Mouse (Mus musculus): ENCODE measurements around the gene Snx25. TPM values are rescaled to one million over a fixed set of nuclear protein-coding genes. Genes with fewer than 3 reads are reported as not detected.

Snx25 gene
- 4.2 and 7.5 TPM in 2 replicates for polyA plus RNA-seq (2014; fragmentation: Nextera tagmentation; extraction: Ambion mirVana)

DNA sequence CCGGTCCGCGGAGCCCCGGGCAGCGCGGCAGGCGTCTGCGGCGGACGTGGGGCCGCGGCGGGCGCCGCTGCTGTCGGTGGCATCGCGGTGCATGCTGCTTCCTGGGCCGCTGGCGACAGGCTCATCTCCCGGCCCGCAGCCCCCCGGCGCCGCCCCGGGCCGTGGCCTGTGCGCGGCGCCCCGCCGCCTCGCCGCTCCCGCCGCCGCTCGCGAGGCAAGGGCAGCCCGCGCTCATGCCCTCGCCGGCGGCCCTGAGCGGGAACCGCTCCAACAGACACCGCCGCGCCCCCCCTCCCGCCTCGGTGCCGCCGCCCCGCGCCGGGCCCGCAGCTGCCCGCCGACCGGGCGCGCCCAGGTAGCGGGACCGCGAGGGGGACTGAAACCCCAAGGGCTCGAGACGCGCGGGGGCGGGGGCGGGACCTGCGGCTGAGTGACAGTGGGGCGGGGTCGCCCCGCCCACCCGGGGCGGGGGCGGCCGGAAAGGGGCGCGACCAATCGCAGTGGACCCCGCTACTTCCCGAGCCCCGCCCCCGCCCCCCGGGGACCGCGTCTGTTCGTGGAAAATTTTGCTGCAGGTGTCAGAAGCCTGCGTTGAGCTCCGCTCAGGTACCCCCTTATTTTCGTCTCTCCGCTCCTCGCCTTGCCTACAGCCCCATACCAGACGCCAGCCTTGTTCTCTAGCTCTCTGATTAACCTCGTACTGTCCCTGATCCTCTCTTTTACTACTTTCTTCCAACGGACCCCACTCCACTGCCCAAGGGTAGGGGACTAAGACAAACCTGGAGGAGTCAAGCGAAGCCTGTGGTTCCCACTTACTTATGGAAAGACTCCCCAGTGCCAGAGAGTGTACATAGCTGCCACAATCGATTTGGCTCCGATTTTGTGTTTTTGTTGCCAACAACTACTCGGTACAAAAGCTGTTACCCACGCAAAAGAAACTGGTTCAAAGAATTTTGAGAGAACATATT is at the start of gene Snx25:
Gene Snx25 (minus strand): TSS at position 96 of the 968 bp plus-strand sequence.
- H3K36me3 ChIP-seq (ENCODE audit: control insufficient read depth, insufficient read depth, low read length), result no peaks in the 10 kb centered on the region
- WGBS, result 4% methylated on average over 52 of the region's 103 CpGs
- H3K4me3 ChIP-seq (ENCODE audit: low read depth, low read length), result peak within 1 kb of the TSS; percentile 87
- H3K27me3 ChIP-seq (ENCODE audit: control insufficient read depth, insufficient read depth, low read length), result no peaks in the 10 kb centered on the region; the same call in 1 of the 2 replicates
- peak; percentile 94 for DNase-seq (ENCODE audit: low spot score)
- H3K27ac ChIP-seq (ENCODE audit: low read depth, low read length), result no peak within 1 kb of the TSS
- H3K9ac ChIP-seq (ENCODE audit: low read length), result peak within 1 kb of the TSS; percentile 80
- H3K4me1 ChIP-seq (replicated peaks; ENCODE audit: control insufficient read depth, insufficient read depth, low read length), result peaks cover 7% of the 10 kb centered on the region; the same call in 1 of the 2 replicates
- peak; percentile 88 for ATAC-seq (replicated peaks; ENCODE audit: low FRiP score)
- H3K9me3 ChIP-seq (ENCODE audit: control insufficient read depth, low read length), result no peaks in the 10 kb centered on the region
- peak within 1 kb of the TSS; percentile 96 for H3K4me2 ChIP-seq (ENCODE audit: low read depth, low read length, severe bottlenecking)

DNA sequence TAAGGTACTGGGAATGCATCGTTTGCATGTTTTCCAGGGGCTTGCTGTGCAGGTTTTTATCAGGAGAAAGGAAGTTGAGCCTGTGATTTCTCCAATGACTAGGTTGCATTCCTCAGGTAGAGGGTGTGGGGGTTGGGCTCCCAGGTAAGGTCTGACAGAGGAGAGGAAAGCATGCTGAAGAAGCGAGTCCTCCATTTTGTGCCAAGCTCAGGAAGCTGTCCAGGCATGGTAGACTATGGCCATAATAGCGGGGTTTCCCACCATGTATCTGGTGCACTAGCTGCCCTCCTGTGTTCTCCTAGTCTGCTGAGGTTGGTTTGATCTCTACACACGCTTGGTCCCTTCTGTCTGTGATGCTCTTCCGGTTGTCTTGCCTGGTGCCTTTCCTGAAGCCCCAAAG is 45.7 kb upstream of the Snx25 start:
- no peaks in the 10 kb centered on the region for H3K9me3 ChIP-seq (ENCODE audit: control insufficient read depth, low read length)
- H3K4me2 ChIP-seq (ENCODE audit: low read depth, low read length, severe bottlenecking), result no peak overlapping the region
- no peaks in the 10 kb centered on the region for H3K4me1 ChIP-seq (replicated peaks; ENCODE audit: control insufficient read depth, insufficient read depth, low read length)
- no peak overlapping the region for H3K27ac ChIP-seq (ENCODE audit: low read depth, low read length)
- no peak overlapping the region for H3K9ac ChIP-seq (ENCODE audit: low read length)
- H3K4me3 ChIP-seq (ENCODE audit: low read depth, low read length), result no peak overlapping the region
- 84% methylated on average over 5 of the region's 5 CpGs for WGBS
- no peak for DNase-seq (ENCODE audit: low spot score)
- H3K36me3 ChIP-seq (ENCODE audit: control insufficient read depth, insufficient read depth, low read length), result no peaks in the 10 kb centered on the region; the same call in 1 of the 2 replicates
- no peaks in the 10 kb centered on the region for H3K27me3 ChIP-seq (ENCODE audit: control insufficient read depth, insufficient read depth, low read length)
- ATAC-seq (replicated peaks; ENCODE audit: low FRiP score), result no peak

DNA sequence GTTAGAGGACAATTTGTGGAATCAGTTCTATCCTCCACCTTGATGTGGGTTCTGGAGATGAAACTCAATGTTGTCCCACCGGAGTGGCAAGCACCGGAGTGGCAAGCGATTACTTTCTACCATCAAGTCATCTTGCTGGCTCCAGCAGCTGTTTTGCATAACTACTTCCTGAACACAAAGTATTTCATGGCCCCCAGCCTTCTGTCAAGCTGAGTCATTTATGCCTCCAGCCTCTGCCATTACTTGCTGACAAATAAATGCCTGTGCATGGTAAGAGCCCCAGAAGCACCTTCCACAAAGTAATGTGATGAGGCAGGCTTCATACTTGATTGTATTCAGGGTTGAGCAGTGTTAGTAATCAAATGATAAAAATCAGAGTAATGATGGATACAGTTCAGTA is 44.9 kb upstream of the Snx25 start:
- Histone ChIP-seq H3K27ac (ENCODE audit: low read depth, low read length) (no peak overlapping the region), H3K4me3 (ENCODE audit: low read depth, low read length) (no peak overlapping the region), H3K9me3 (ENCODE audit: control insufficient read depth, low read length) (no peaks in the 10 kb centered on the region), H3K9ac (ENCODE audit: low read length) (no peak overlapping the region), H3K4me1 (replicated peaks; ENCODE audit: control insufficient read depth, insufficient read depth, low read length) (no peaks in the 10 kb centered on the region), H3K4me2 (ENCODE audit: low read depth, low read length, severe bottlenecking) (no peak overlapping the region), H3K36me3 (ENCODE audit: control insufficient read depth, insufficient read depth, low read length) (no peaks in the 10 kb centered on the region), H3K27me3 (ENCODE audit: control insufficient read depth, insufficient read depth, low read length) (no peaks in the 10 kb centered on the region)
- no peak for DNase-seq (ENCODE audit: low spot score)
- WGBS, result 96% methylated on average over 3 of the region's 3 CpGs
- no peak for ATAC-seq (replicated peaks; ENCODE audit: low FRiP score)

DNA sequence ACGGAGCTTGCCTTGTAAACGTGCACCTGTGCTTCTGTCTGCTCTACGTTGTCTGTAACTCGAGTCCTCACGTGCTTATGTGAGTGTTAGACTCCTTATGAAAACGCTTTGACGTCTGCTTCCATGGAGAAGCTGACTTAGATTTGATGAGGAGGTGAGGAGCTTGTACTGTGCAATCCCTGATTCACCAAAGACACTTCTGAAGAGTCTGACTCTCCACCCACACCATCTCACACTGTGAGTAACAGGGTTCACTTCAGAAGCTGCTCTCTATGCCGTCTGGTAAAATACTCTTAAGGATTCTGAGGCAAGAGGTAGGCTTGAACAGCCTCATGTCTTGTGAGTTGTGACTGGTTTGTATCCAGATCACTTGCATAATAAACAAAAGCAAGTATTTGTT is 41.1 kb upstream of the Snx25 start:
- no peak overlapping the region for H3K4me3 ChIP-seq (ENCODE audit: low read depth, low read length)
- no peak overlapping the region for H3K27ac ChIP-seq (ENCODE audit: low read depth, low read length)
- no peak for ATAC-seq (replicated peaks; ENCODE audit: low FRiP score)
- H3K27me3 ChIP-seq (ENCODE audit: control insufficient read depth, insufficient read depth, low read length), result no peaks in the 10 kb centered on the region
- no peaks in the 10 kb centered on the region for H3K9me3 ChIP-seq (ENCODE audit: control insufficient read depth, low read length)
- no peak overlapping the region for H3K9ac ChIP-seq (ENCODE audit: low read length)
- no peak overlapping the region for H3K4me2 ChIP-seq (ENCODE audit: low read depth, low read length, severe bottlenecking)
- no peaks in the 10 kb centered on the region for H3K36me3 ChIP-seq (ENCODE audit: control insufficient read depth, insufficient read depth, low read length)
- DNase-seq (ENCODE audit: low spot score), result no peak
- no peaks in the 10 kb centered on the region for H3K4me1 ChIP-seq (replicated peaks; ENCODE audit: control insufficient read depth, insufficient read depth, low read length)
- 93% methylated on average over 8 of the region's 8 CpGs for WGBS

DNA sequence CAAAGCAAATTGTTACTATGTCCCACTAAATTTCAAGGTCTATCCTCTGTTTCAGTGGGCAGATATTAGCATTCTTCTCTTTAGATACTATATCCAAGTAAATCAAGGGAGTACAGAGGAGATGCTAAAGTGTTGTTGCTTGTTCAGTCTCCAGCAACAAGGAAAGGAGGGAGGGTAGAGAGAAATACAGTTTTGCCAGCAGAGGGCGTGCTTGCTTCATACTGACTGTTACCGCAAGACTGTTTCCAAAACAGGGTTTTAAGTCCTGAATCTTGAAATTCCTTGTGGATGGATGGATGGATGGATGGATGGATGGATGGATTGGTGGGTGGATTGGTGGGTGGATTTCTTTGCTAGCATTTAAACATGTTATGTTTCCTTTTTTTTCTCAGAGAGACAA is 33.4 kb upstream of the Snx25 start:
- WGBS, result 2% methylated on average over 2 of the region's 2 CpGs
- no peak overlapping the region for H3K4me3 ChIP-seq (ENCODE audit: low read depth, low read length)
- no peaks in the 10 kb centered on the region for H3K4me1 ChIP-seq (replicated peaks; ENCODE audit: control insufficient read depth, insufficient read depth, low read length)
- no peak overlapping the region for H3K9ac ChIP-seq (ENCODE audit: low read length)
- DNase-seq (ENCODE audit: low spot score), result peak; percentile 75
- H3K27me3 ChIP-seq (ENCODE audit: control insufficient read depth, insufficient read depth, low read length), result no peaks in the 10 kb centered on the region
- no peaks in the 10 kb centered on the region for H3K9me3 ChIP-seq (ENCODE audit: control insufficient read depth, low read length)
- no peaks in the 10 kb centered on the region for H3K36me3 ChIP-seq (ENCODE audit: control insufficient read depth, insufficient read depth, low read length)
- no peak overlapping the region for H3K4me2 ChIP-seq (ENCODE audit: low read depth, low read length, severe bottlenecking)
- H3K27ac ChIP-seq (ENCODE audit: low read depth, low read length), result no peak overlapping the region
- no peak for ATAC-seq (replicated peaks; ENCODE audit: low FRiP score)

DNA sequence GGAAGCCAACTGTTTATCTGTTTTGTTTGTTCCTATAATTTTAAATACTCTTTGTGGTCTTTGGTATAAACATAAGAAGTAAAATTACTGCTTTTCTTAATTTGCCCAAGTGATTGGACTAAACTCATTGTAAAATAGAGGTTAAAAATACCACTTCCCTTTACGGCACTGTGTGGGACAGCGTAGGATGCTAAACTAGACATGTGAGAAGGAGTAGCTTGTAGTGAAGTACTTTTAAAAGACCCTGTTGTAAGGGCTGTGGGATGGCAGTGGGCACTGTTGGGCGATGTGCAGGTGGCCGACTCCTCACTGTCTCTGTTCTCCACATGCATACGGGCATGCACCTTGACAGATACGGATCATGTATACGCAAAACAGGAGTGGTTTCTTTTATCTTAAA is 28.2 kb upstream of the Snx25 start:
- H3K9ac ChIP-seq (ENCODE audit: low read length), result no peak overlapping the region
- no peak for ATAC-seq (replicated peaks; ENCODE audit: low FRiP score)
- no peaks in the 10 kb centered on the region for H3K36me3 ChIP-seq (ENCODE audit: control insufficient read depth, insufficient read depth, low read length)
- H3K4me1 ChIP-seq (replicated peaks; ENCODE audit: control insufficient read depth, insufficient read depth, low read length), result no peaks in the 10 kb centered on the region
- H3K27me3 ChIP-seq (ENCODE audit: control insufficient read depth, insufficient read depth, low read length), result no peaks in the 10 kb centered on the region
- H3K4me3 ChIP-seq (ENCODE audit: low read depth, low read length), result no peak overlapping the region
- no peaks in the 10 kb centered on the region for H3K9me3 ChIP-seq (ENCODE audit: control insufficient read depth, low read length)
- H3K4me2 ChIP-seq (ENCODE audit: low read depth, low read length, severe bottlenecking), result no peak overlapping the region
- no peak overlapping the region for H3K27ac ChIP-seq (ENCODE audit: low read depth, low read length)
- DNase-seq (ENCODE audit: low spot score), result no peak
- WGBS, result 96% methylated on average over 7 of the region's 7 CpGs

DNA sequence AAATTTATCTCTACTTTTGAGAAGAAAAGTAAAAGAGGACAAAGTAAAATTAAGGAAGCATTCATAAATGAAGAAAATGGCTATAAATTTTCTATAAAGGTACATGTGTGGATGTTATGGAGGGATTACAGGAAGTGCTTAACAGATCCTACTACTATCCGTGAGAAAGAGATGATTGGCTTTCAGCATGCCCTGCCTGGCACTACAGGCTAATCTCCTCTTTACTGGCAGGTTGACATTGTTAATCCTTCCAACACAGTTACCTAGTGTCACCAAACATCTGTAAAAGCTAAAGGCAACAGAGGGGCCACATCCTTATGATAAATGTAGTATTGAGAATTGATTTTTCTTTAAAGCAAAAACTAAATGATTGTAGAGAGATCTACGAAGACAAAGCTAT is 21.7 kb upstream of the Snx25 start:
- Histone ChIP-seq H3K9ac (ENCODE audit: low read length) (no peak overlapping the region), H3K4me3 (ENCODE audit: low read depth, low read length) (no peak overlapping the region), H3K4me1 (replicated peaks; ENCODE audit: control insufficient read depth, insufficient read depth, low read length) (no peaks in the 10 kb centered on the region), H3K36me3 (ENCODE audit: control insufficient read depth, insufficient read depth, low read length) (no peaks in the 10 kb centered on the region), H3K27me3 (ENCODE audit: control insufficient read depth, insufficient read depth, low read length) (no peaks in the 10 kb centered on the region), H3K27ac (ENCODE audit: low read depth, low read length) (no peak overlapping the region), H3K9me3 (ENCODE audit: control insufficient read depth, low read length) (no peaks in the 10 kb centered on the region), H3K4me2 (ENCODE audit: low read depth, low read length, severe bottlenecking) (no peak overlapping the region)
- WGBS, result 79% methylated on average over 2 of the region's 2 CpGs
- DNase-seq (ENCODE audit: low spot score) (no peak), ATAC-seq (replicated peaks; ENCODE audit: low FRiP score) (no peak)

DNA sequence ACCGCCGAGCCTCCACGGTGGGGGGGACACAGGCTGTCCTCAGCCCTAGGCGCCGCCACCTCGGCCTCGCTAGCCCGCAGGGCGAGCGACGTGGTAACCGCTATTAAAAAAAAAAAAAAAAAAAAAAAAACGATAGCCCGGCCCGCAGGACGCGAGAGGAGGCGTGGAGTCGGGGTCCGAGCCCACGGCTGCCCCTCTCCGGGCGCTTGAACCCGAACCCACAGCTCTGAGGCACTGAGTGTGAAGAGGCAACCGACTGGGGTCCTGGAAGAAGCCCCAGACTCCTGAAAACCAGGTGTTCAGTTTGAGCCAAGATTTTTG is 11.9 kb upstream of the Snx25 start:
- H3K27ac ChIP-seq (ENCODE audit: low read depth, low read length), result peak overlapping the region; percentile 59; the same call in 1 of the 2 replicates
- ATAC-seq (replicated peaks; ENCODE audit: low FRiP score) (no peak), DNase-seq (ENCODE audit: low spot score) (no peak)
- no peaks in the 10 kb centered on the region for H3K27me3 ChIP-seq (ENCODE audit: control insufficient read depth, insufficient read depth, low read length)
- WGBS, result under 1% methylated on average over 24 of the region's 25 CpGs
- H3K4me3 ChIP-seq (ENCODE audit: low read depth, low read length), result peak overlapping the region; percentile 72
- H3K9me3 ChIP-seq (ENCODE audit: control insufficient read depth, low read length), result no peaks in the 10 kb centered on the region
- no peaks in the 10 kb centered on the region for H3K36me3 ChIP-seq (ENCODE audit: control insufficient read depth, insufficient read depth, low read length)
- peak overlapping the region; percentile 89 for H3K9ac ChIP-seq (ENCODE audit: low read length)
- H3K4me2 ChIP-seq (ENCODE audit: low read depth, low read length, severe bottlenecking), result peak overlapping the region; percentile 77
- H3K4me1 ChIP-seq (replicated peaks; ENCODE audit: control insufficient read depth, insufficient read depth, low read length), result no peaks in the 10 kb centered on the region; the same call in 1 of the 2 replicates
